Mouse (Mus musculus): ENCODE measurements around the gene Cpt1b.
A peak's percentile ranks its signal among the peaks of the same experiment; 100 is the strongest.

Cpt1b gene

GRCm38 (mm10) chr15:89378831-89379401, 46.7 kb downstream of the Cpt1b start, which contains the start of gene Odf3b:
Gene Odf3b (minus strand): TSS chr15:89379282.
- DNase-seq (ENCODE audit: low read depth): no peak

- DNase-seq (ENCODE audit: low read depth): no peak
Observed at GRCm38 (mm10) chr15:89377938-89378828, 47.5 kb downstream of the Cpt1b start.

- DNase-seq (ENCODE audit: low read depth): no peak
Observed at GRCm38 (mm10) chr15:89377362-89377761, 48.3 kb downstream of the Cpt1b start.

GRCm38 (mm10) chr15:89376957-89377356, 48.7 kb downstream of the Cpt1b start, which contains the start of gene Tymp:
Gene Tymp (minus strand): TSS chr15:89377039.
- no peak for DNase-seq (ENCODE audit: low read depth)

- no peak for DNase-seq (ENCODE audit: low read depth)
Observed at GRCm38 (mm10) chr15:89376040-89376439, 49.6 kb downstream of the Cpt1b start.

- no peak for DNase-seq (ENCODE audit: low read depth)
Observed at GRCm38 (mm10) chr15:89374801-89375534, 50.7 kb downstream of the Cpt1b start.

- DNase-seq (ENCODE audit: low read depth): no peak
Observed at GRCm38 (mm10) chr15:89374340-89374739, 51.3 kb downstream of the Cpt1b start.

- DNase-seq (ENCODE audit: low read depth): peak; percentile 96
Observed at GRCm38 (mm10) chr15:89373762-89374248, 51.9 kb downstream of the Cpt1b start, which contains the start of gene Sco2. Gene Sco2 (minus strand): TSS chr15:89373846.

GRCm38 (mm10) chr15:89373027-89373761, 52.5 kb downstream of the Cpt1b start:
- peak; percentile 89 for DNase-seq (ENCODE audit: low read depth)

GRCm38 (mm10) chr15:89372536-89372935, 53.1 kb downstream of the Cpt1b start:
- DNase-seq (ENCODE audit: low read depth): no peak

GRCm38 (mm10) chr15:89372068-89372467, 53.6 kb downstream of the Cpt1b start:
- DNase-seq (ENCODE audit: low read depth): no peak
